Mouse (Mus musculus) G1E-ER4 (cell line): ENCODE measurements around the gene Ankrd63. TPM values are rescaled to one million over a fixed set of nuclear protein-coding genes. Genes with fewer than 3 reads are reported as not detected.

Experiments used
- GATA1 ChIP-seq: IDR thresholded peaks from one replicate; pipeline ENCODE4 v1.8.0; 2012; ENCODE audit warnings: low read length, inconsistent platforms
- polyA plus RNA-seq: library from polyadenylated mRNA; stranded (reverse); fragments of >175 nt; gene quantifications from 2 replicates; pipeline ENCODE4 v1.2.3, GENCODE M21; 2012

Gene Ankrd63
- polyA plus RNA-seq, 1 experiment, result not detected

- TF ChIP-seq GATA1, result no peak
Measured at GRCm38 (mm10) chr2:118730622-118730915, 26.8 kb upstream of the Ankrd63 start.

GRCm38 (mm10) chr2:118729816-118730621 is 26.3 kb upstream of the Ankrd63 start:
- TF ChIP-seq GATA1, result no peak

GRCm38 (mm10) chr2:118729194-118729593 is 25.4 kb upstream of the Ankrd63 start:
- no peak for TF ChIP-seq GATA1

DNA sequence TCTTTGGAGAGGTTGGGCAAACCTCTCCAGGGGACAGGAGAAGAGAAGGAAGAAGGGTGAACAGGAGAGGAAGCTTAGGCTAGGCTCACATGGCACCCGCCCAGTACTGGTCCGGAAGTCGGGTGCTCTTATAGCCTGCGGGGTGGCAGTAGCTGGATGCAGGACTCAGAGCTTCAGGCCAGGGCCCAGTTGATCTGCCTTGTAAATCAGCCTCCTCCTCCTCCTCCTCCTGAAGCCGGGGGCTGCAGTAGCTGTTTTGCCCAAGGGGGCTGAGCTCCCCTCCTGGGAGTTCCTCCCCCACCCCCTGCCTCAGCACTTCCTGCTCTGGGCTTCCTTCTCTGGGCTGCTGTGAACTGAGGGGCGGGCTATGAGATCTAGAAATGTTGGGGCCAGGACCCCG is 24.6 kb upstream of the Ankrd63 start, which contains the start of gene Plcb2:
Gene Plcb2 (minus strand): TSS at position 102 of the 400 bp plus-strand sequence.
- no peak for TF ChIP-seq GATA1

- no peak for TF ChIP-seq GATA1
Measured at GRCm38 (mm10) chr2:118727911-118728310, 24.1 kb upstream of the Ankrd63 start.

DNA sequence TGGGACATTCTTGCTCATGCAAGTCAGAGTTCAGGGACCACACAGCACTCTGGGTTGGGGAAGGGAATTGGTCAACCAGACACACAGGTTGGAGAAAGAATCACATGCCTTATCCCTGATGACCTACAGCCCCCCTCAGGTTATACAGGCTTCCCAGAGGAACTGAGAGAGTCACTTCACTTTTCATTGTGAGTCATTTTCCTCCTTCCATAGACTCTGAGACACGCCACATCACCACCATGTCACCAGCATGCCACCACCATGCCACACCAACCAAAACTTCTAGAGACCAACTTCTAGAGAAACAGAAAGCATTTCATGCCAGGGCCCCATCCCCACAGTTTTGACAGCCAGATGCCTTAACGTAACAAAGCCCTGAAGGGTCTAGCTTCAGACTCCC is 23.1 kb upstream of the Ankrd63 start:
- no peak for TF ChIP-seq GATA1

GRCm38 (mm10) chr2:118725511-118725910 is 21.7 kb upstream of the Ankrd63 start:
- no peak for TF ChIP-seq GATA1

DNA sequence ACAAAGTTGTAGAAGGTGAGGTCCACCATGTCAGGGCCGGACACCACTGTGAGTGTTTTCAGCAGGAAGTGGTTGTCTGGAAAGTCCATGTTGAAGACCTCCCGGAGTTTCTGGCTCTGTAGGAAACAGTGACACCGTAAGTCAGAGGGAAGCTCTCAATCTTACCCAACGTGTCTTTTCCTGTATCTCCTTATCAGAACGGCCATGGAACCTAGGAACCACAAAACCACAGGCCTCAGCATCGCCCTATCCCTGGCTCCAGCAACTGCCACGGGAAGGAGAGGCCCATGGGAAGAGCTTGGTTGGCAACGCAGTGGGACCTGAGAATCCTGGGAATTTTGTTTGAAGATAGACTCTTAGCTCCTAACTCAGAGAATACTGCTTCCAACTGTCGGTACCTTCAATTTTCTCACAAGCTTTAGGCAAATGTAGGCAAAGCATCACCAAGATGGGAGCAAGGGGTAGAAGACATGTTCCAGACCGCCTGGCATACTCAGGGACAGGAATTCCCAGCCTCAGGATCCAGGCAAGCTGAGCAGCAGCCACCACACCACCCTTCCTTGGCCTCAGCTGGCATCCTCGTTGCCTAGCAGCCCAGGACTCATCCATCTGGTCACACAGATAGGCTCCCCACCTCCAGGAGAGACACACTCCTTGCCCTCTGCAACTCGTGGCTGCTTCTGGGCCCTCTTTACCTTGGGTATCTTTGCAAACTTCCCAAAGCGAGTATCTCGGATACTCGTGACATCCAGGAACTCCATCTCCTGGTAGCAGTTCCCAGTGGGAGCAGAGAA is 20.1 kb upstream of the Ankrd63 start:
- TF ChIP-seq GATA1, result peak; percentile 26

DNA sequence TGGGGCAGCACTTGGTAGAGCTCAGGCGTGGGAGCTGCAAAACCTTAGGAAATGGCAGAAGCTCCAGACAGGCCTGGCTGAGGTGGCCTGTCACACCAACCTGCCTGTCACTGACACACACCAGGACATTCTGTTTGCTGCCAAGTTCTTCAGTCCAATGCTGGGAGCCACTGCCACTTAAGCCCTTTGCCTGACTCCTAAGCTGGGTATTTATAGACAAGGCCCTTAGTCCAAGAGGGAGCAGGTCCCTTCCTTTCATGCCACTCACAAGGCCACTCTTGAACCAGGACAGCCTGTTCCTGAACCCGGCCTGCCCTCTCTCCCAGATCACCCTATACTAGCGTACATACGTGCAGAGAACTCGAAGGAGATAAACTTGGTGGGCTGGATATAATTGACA is 12.9 kb upstream of the Ankrd63 start:
- TF ChIP-seq GATA1, result no peak

DNA sequence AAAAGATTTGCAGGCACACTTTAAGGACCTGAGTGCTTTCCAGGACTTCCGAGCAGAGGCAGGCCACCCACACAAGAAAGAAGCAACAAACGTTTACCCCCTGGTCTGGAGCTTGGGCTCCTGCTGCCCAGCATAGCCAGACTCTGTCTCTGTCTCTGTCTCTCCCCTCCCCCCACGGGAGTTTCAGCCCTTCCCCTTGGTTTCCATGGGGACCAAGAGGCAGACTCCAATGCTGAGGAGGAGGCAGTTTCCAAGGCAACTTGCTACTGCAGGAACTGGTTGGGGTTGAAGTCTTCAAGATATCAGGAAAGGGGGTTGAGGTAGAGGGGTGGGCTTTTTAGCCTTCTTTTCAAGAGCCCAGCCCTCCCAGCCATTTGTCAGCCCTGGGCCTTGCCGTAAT is 10.5 kb upstream of the Ankrd63 start:
- no peak for TF ChIP-seq GATA1

DNA sequence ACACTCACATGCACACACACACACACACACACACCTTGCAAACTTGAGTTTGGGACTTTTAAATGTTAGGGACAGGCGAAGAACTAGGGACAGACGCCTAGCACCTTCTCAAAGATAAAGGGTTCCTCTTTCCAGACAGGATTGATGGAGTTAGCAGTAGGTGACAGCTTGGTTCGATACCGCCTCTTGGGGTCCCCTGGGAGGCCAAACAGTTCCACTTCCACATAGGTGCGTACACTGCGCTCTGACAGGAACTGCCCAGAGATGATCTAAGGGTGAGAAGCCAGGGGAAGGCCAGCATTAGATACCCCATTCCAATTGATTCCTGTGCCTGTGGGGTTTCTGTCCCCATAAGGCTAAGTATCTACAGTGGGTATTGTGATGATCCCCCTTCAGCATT is 9.9 kb upstream of the Ankrd63 start:
- no peak for TF ChIP-seq GATA1

DNA sequence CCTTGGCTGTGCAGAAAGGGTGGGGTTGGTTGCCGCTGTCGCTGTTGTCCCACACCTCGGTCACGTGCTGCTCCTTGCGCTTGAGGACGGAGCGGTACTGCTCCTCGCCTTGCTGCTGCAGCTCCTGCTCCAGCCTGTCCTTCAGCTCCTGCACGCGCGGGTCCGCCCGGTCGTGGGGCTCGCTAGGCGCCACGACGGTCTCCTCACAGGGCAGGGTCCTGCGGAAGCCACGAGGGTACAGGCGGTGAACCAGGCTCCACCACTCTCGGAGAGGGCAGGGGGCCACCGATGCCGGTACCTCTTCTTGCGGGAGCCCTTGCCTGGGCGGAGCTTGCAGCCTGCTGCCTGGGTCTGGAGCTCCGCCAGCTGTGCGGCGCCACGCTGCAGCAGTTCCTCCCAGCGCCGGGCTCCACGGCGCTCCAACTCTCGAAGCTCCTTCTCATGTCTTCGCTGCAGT is 7.3 kb upstream of the Ankrd63 start:
- TF ChIP-seq GATA1, result no peak

DNA sequence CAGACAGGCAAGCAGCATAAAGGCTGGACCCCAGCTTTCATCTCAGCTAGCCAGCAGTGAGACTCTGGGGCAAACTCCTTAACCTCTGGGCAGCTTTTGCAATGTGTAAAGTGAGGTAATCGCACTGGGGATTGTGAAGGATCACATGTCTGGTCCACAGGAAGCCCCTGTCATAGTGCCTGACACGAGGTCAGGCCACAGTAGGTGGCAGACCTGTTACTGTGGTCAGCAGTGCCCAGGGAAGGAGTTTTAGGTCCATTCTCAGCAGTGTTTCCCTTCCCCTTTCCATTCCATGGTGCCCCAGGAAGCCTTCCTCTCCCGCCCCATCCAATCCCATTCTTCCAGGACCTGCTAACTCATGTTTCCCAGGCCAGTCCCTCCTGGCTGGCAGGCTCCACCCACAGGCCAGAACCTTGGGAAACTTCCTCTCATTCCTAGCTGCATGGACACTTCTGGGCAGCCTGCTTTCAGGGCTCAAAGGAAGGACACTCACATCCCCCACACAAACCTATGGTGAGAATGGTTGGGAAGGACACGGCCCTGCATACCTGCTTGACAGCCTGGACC is 6.0 kb upstream of the Ankrd63 start:
- TF ChIP-seq GATA1, result no peak

DNA sequence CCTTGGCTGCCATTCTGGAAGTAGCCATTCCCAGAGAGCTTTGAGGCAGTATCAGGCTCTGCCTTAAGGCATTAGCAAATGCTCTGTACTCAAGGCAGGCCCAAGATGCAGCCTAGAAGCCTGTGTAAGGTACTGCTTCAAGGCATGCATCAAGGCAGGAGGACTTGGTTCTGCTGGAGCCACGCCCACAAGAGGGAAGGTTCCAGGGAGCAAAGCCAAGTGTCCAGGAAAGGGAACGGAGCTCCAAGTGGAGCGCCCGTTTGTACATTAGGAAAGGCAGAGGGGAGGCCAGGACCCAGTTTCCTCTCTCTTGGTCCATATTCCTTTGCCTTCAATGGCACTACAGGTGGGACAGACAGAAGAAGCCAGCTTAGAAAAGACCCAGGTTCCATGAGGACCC is 4.7 kb upstream of the Ankrd63 start:
- no peak for TF ChIP-seq GATA1

GRCm38 (mm10) chr2:118706436-118706835 is 2.7 kb upstream of the Ankrd63 start:
- TF ChIP-seq GATA1, result no peak
